Mouse (Mus musculus): ENCODE results near the gene Sox6. TPM values are rescaled to one million over a fixed set of nuclear protein-coding genes. Genes with fewer than 3 reads are reported as not detected.

Sox6 gene
- total RNA-seq, 1 experiment: 1.2 TPM

DNA sequence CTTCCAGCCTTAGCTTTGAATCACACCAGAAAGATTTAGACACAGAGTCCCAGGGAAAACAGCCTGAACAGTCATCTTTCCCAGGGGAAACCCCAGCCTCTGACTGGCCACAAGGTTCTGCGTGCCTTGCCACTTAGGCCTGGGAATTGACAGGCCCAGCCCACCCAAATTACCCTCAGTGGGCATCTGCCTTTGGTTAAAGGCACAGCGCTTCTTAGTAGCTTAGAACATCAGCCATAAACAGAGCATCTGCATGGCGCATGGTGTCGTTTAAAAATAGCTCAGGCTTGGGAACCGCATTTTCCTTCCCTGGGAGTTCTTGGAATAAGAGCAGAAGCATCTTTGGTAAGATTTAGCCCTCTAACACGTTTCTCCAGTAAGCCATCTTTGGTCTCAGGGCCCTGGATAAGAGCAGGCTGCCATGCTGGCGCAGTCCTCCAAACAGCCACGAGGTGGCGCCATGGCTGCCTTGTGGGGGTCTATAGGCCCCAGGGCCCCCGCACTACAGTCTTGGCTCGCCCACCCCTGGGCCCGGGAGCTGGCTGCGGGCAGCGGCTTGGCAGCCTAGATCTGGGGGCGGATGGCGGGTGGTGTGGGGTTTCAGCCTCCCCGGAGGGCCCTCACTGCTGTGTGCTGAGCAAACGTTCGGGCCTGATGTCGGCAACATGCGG, 585.4 kb downstream of the Sox6 start:
- Histone ChIP-seq H3K9ac (ENCODE audit: insufficient read depth, low read depth, low read length, poor library complexity, severe bottlenecking) (peak overlapping the region; percentile 70), H3K27ac (ENCODE audit: insufficient read depth, low read depth, low read length, poor library complexity, severe bottlenecking) (no peak overlapping the region), H3K36me3 (ENCODE audit: control insufficient read depth, insufficient read depth, low read length, poor library complexity, severe bottlenecking) (no peaks in the 10 kb centered on the region), H3K9me3 (ENCODE audit: control insufficient read depth, insufficient read depth, low read depth, low read length) (no peaks in the 10 kb centered on the region), H3K4me1 (ENCODE audit: control insufficient read depth in 2 of 2, insufficient read depth in 2 of 2, low read length in 2 of 2, poor library complexity in 1 of 2) (no peaks in the 10 kb centered on the region), H3K4me3 (ENCODE audit: insufficient read depth in 1 of 2, low read depth in 1 of 2, low read length in 2 of 2, poor library complexity in 1 of 2, severe bottlenecking in 1 of 2) (peak overlapping the region; percentile 51 to 63)
- DNase-seq (ENCODE audit: low read depth, low spot score): peak; percentile 64
- TF ChIP-seq CHD2 (IDR thresholded peaks at IDR 0.05; ENCODE audit: low read depth, low read length): no peak
- no peak for TF ChIP-seq ZNF384 (IDR thresholded peaks at IDR 0.05; ENCODE audit: low read depth, low read length)
- 0 out of 2 replicates have a peak, but pooled peaks have one; percentile 10 for TF ChIP-seq ZC3H11A (IDR thresholded peaks at IDR 0.05; ENCODE audit: borderline replicate concordance, low read depth, low read length)
- in situ Hi-C loops (cut with MboI; ENCODE audit: low sequenced_read_pairs in 2 of 2, unreplicated experiment in 2 of 2): no loop called here

DNA sequence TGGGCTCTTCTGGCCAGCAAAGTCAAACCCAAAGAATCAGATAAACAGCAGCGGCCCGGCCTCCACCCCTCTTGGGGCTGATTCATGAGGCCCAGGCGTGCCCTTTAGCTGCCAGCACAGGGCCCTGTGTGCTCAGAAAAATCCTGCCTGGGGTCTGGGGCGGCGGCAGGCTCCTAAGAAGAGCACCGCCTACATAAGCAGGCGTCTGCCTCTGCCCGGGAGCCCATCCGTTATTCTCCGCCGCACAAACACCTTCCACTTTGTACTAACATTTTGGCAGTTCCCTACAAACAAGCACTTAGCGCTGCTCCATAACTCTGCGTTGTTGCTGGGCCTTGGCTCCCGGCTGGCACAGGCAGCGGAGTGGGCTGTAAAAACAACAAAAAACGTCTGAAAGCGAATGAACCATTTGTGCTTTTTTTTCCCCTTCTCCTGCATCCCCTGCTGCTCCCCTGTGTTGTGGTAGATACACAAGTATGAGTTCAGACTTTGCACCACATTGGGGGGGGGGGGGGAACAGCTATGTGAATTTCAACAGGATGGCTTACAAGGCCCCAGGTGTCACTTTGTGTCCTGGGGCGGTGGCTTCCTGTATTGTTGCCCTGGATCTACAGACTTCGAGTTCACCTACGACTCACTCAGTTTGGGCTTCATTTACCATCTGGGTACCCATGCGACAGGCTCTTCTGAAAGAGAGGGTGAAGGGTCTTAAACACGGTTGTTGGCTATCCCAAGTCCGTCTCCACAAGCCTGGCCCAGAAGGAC, 588.0 kb downstream of the Sox6 start:
- no peaks in the 10 kb centered on the region for H3K36me3 ChIP-seq (ENCODE audit: control insufficient read depth, insufficient read depth, low read length, poor library complexity, severe bottlenecking)
- peak overlapping the region; percentile 17 to 26; a peak in 1 of 4 replicates for H3K4me3 ChIP-seq (ENCODE audit: insufficient read depth in 1 of 2, low read depth in 1 of 2, low read length in 2 of 2, poor library complexity in 1 of 2, severe bottlenecking in 1 of 2)
- H3K9me3 ChIP-seq (ENCODE audit: control insufficient read depth, insufficient read depth, low read depth, low read length): no peaks in the 10 kb centered on the region
- no peak for DNase-seq (ENCODE audit: low read depth, low spot score)
- H3K27ac ChIP-seq (ENCODE audit: insufficient read depth, low read depth, low read length, poor library complexity, severe bottlenecking): no peak overlapping the region
- in situ Hi-C loops (cut with MboI; ENCODE audit: low sequenced_read_pairs in 2 of 2, unreplicated experiment in 2 of 2): no loop called here
- TF ChIP-seq ZC3H11A (IDR thresholded peaks at IDR 0.05; ENCODE audit: borderline replicate concordance, low read depth, low read length) (no peak), ZNF384 (IDR thresholded peaks at IDR 0.05; ENCODE audit: low read depth, low read length) (no peak), CHD2 (IDR thresholded peaks at IDR 0.05; ENCODE audit: low read depth, low read length) (no peak), HCFC1 (IDR thresholded peaks at IDR 0.05; ENCODE audit: borderline replicate concordance, insufficient read depth, low read length) (no peak)
- no peaks in the 10 kb centered on the region for H3K4me1 ChIP-seq (ENCODE audit: control insufficient read depth in 2 of 2, insufficient read depth in 2 of 2, low read length in 2 of 2, poor library complexity in 1 of 2)
- H3K9ac ChIP-seq (ENCODE audit: insufficient read depth, low read depth, low read length, poor library complexity, severe bottlenecking): no peak overlapping the region

DNA sequence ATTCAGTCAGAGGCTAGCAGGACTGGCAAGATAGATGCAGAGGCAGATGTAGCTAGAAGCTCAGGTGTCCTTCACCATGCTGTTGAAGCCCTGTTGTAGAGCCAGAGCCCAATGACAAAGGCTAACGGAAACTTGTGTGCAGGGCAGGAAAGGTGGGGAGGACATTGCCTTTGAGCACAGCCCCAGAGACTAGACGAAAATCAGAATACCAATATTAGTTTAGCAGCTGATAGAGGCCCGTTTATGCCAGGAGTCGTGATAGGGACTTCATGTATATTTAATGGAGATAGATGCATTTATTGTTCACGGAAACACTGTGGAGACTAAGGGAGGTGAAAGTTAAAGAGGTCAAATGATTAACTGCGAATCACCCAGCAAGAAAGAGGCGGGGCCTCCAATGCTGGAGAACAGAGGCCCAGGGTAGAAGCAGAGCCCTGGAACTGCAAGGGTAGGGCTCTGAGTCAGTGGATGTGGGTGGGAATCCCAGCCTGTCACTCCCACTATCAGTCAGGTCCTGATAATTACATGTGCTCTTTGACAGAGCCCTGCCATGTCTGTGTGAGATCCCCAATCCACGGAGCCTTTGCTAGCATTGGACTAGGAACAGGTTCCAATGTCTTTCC, 590.1 kb downstream of the Sox6 start:
- in situ Hi-C loops (cut with MboI; ENCODE audit: low sequenced_read_pairs in 2 of 2, unreplicated experiment in 2 of 2): no loop called here
- H3K9me3 ChIP-seq (ENCODE audit: control insufficient read depth, insufficient read depth, low read depth, low read length): no peaks in the 10 kb centered on the region
- DNase-seq (ENCODE audit: low read depth, low spot score): no peak
- no peak overlapping the region for H3K27ac ChIP-seq (ENCODE audit: insufficient read depth, low read depth, low read length, poor library complexity, severe bottlenecking)
- no peak overlapping the region for H3K4me3 ChIP-seq (ENCODE audit: insufficient read depth in 1 of 2, low read depth in 1 of 2, low read length in 2 of 2, poor library complexity in 1 of 2, severe bottlenecking in 1 of 2)
- H3K4me1 ChIP-seq (ENCODE audit: control insufficient read depth in 2 of 2, insufficient read depth in 2 of 2, low read length in 2 of 2, poor library complexity in 1 of 2): no peaks in the 10 kb centered on the region
- no peak overlapping the region for H3K9ac ChIP-seq (ENCODE audit: insufficient read depth, low read depth, low read length, poor library complexity, severe bottlenecking)
- TF ChIP-seq ZC3H11A (IDR thresholded peaks at IDR 0.05; ENCODE audit: borderline replicate concordance, low read depth, low read length): no peak
- H3K36me3 ChIP-seq (ENCODE audit: control insufficient read depth, insufficient read depth, low read length, poor library complexity, severe bottlenecking): no peaks in the 10 kb centered on the region

- no peak overlapping the region for H3K27ac ChIP-seq (ENCODE audit: insufficient read depth, low read depth, low read length, poor library complexity, severe bottlenecking)
- in situ Hi-C loops (cut with MboI; ENCODE audit: low sequenced_read_pairs in 2 of 2, unreplicated experiment in 2 of 2): no loop called here
- H3K9ac ChIP-seq (ENCODE audit: insufficient read depth, low read depth, low read length, poor library complexity, severe bottlenecking): no peak overlapping the region
- H3K36me3 ChIP-seq (ENCODE audit: control insufficient read depth, insufficient read depth, low read length, poor library complexity, severe bottlenecking): no peaks in the 10 kb centered on the region
- no peaks in the 10 kb centered on the region for H3K9me3 ChIP-seq (ENCODE audit: control insufficient read depth, insufficient read depth, low read depth, low read length)
- no peaks in the 10 kb centered on the region for H3K4me1 ChIP-seq (ENCODE audit: control insufficient read depth in 2 of 2, insufficient read depth in 2 of 2, low read length in 2 of 2, poor library complexity in 1 of 2)
- H3K4me3 ChIP-seq (ENCODE audit: insufficient read depth in 1 of 2, low read depth in 1 of 2, low read length in 2 of 2, poor library complexity in 1 of 2, severe bottlenecking in 1 of 2): no peak overlapping the region
- no peak for TF ChIP-seq CHD2 (IDR thresholded peaks at IDR 0.05; ENCODE audit: low read depth, low read length)
- no peak for TF ChIP-seq ZC3H11A (IDR thresholded peaks at IDR 0.05; ENCODE audit: borderline replicate concordance, low read depth, low read length)
- TF ChIP-seq HCFC1 (IDR thresholded peaks at IDR 0.05; ENCODE audit: borderline replicate concordance, insufficient read depth, low read length): no peak
- no peak for TF ChIP-seq ZNF384 (IDR thresholded peaks at IDR 0.05; ENCODE audit: low read depth, low read length)
- TF ChIP-seq MAFK (IDR thresholded peaks at IDR 0.05; ENCODE audit: insufficient read depth, low read depth, low read length): no peak
- DNase-seq (ENCODE audit: low read depth, low spot score): no peak
Observed at GRCm38 (mm10) chr7:115447091-115447490, 591.5 kb downstream of the Sox6 start.
